Mouse (Mus musculus): ENCODE results near the gene Hint2.

Gene Hint2

DNA sequence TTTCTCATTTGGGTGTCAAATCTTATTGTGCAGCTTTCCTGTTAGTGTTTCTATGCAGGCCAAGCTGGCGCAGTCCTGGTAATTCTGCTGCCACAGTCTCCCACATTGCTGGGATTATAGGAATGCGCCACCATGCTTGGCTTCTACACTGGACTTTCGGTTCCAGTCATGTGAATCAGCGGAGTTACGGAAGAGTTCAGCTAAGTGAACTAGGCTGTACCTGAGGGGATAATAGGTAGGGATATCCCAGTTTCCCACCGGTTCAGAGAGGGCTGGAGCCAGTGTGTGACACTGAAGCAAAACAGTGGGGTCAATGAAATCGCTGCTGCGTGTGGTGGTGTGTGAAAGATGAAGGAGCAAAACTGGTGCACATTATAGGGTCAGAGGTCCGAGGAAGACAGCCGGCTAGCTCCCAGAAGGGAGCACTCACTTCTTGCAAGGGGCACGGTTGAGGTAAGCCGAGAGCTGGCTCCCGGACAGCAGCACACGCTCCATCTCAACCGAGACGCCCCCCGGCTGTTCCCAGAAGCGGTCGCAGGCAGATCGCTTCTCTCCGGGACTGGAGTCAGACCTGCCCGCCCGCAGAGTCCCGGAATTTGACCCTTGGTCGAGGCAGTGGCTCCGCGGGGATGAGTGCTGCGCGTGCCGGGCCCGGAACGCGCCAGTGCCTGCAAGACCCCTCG is 469 bp downstream of the Hint2 start:
- in situ Hi-C loops (cut with MboI, MseI) = loop anchor here (5.0 to 10.0 kb wide), 2 partner anchors 78 to 231 kb away; partner anchors contain the start of genes Fam166b, Gba2 and Rgp1

DNA sequence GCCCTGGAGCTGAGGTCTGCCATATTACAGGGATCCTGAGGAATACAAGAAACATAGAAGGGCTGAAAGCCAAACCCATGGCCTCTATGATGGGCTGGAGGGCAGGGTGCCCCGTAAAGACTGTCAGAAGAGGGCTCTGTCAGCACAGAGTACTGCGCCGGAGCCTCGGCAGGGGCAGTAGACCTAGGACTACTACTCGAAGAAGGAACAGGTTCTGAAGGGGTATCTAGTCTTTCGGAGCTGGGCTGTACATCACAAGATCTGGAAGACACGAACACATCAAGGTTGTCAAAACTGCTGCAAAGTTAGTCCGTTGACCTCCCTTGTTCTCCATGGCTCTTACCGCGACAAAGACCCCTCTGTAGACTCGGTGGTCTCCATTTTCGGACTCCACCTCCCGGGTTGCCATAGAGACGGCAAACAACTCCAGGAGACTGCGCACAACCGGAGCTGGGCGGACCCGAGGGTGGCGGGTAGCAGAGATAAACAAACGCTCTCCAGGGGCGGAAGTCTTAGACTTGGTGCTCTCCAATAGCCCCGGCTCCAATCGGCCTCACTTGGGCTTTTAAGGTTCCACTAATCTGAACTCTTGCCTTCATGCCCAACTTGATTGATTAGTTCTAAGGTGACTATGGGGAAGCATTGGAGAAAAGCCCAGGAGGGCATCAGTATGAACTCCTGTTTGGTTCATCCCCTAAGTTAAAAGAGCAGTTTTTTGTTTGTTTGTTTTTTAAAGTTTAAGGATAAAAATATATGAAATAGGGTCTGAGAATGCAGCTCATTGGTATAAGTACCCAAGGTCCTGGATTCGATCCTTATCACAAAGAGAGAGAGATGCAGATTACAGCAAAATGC is 2.9 kb downstream of the Hint2 start, which contains the start of gene Spag8:
Spag8 (minus strand) TSS at position 434 of the 855 bp plus-strand sequence.
- in situ Hi-C loops (cut with MboI, MseI) = loop anchor here (10.0 kb wide), 1 partner anchor 229 kb away; the partner anchor contains the start of gene Fam166b

GRCm38 (mm10) chr4:43652726-43653125 is 3.5 kb downstream of the Hint2 start:
- in situ Hi-C loops (cut with MboI, MseI) = loop anchor here (10.0 kb wide), 1 partner anchor 228 kb away; the partner anchor contains the start of gene Fam166b

- in situ Hi-C loops (cut with MboI, MseI) = loop anchor here (10.0 kb wide), 1 partner anchor 225 kb away; the partner anchor contains the start of gene Fam166b
Observed at GRCm38 (mm10) chr4:43649783-43650182, 6.5 kb downstream of the Hint2 start.

DNA sequence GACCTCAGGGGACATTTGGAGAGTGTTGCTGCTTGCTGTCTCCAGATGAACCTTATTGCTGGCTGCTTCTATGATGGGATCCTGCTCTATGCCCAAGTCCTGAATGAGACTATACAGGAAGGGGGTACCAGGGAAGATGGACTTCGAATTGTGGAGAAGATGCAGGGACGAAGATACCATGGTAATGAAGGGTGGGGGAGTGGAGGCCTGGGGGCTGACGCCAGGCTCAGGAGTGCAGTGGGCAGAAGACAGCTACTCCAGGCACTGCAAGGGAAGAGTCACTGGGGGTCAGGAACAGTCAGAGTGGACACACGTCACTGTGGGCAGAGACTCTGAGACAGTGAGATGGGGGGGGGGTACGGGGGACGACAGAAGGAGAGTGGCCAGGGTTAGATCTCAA is 15.8 kb downstream of the Hint2 start:
- in situ Hi-C loops (cut with MboI, MseI) = no loop called here

DNA sequence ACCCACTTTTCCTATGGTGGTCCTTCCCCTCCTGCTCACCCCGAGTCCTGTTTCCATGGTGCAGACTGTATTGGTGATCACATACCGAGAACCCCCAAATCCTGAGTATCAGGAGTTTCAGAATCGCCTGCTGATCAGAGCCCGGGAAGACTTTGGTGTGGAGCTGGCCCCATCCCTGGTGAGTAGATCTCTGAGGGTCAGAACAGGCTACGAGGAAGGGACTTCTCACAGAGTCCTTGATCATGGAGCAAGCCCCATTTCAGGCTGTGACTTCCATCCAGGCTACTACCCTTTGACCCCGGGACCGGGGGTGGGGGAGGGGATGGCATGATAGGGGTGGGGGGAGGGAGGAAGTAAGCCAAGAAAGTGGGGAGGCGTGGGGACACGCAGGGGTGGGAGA is 16.2 kb downstream of the Hint2 start:
- in situ Hi-C loops (cut with MboI, MseI) = no loop called here

- in situ Hi-C loops (cut with MboI, MseI) = loop anchor here (5.0 kb wide), 1 partner anchor 81 kb away; no protein-coding TSS in a partner anchor
Observed at GRCm38 (mm10) chr4:43636751-43637150, 19.5 kb downstream of the Hint2 start.

- in situ Hi-C loops (cut with MboI, MseI) = loop anchor here (5.0 kb wide), 1 partner anchor 83 kb away; no protein-coding TSS in a partner anchor
Observed at GRCm38 (mm10) chr4:43634621-43635374, 21.5 kb downstream of the Hint2 start.

DNA sequence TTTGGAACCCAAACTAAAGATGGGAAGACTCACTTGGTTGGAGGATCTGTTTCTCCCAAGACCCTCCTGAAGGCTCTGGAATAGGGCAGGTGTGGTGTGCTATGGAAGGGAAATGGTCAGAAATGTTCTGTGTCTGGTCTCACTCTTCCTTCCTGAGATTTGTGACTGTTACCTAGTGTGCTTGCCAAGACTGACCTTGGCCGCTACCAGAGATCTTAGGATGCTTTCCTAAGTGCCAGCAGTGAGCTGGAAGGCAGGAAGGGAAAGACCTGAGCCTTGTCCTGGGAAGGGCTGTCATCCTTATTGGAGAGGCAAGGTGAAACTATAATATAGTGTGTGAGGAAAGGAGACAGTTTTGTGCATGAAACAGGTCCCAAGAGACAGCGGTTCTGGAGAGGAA is 22.5 kb downstream of the Hint2 start:
- in situ Hi-C loops (cut with MboI, MseI) = no loop called here

- in situ Hi-C loops (cut with MboI, MseI) = no loop called here
Observed at GRCm38 (mm10) chr4:43633296-43633695, 23.0 kb downstream of the Hint2 start.

- in situ Hi-C loops (cut with MboI, MseI) = no loop called here
Observed at GRCm38 (mm10) chr4:43631956-43632920, 24.0 kb downstream of the Hint2 start.

DNA sequence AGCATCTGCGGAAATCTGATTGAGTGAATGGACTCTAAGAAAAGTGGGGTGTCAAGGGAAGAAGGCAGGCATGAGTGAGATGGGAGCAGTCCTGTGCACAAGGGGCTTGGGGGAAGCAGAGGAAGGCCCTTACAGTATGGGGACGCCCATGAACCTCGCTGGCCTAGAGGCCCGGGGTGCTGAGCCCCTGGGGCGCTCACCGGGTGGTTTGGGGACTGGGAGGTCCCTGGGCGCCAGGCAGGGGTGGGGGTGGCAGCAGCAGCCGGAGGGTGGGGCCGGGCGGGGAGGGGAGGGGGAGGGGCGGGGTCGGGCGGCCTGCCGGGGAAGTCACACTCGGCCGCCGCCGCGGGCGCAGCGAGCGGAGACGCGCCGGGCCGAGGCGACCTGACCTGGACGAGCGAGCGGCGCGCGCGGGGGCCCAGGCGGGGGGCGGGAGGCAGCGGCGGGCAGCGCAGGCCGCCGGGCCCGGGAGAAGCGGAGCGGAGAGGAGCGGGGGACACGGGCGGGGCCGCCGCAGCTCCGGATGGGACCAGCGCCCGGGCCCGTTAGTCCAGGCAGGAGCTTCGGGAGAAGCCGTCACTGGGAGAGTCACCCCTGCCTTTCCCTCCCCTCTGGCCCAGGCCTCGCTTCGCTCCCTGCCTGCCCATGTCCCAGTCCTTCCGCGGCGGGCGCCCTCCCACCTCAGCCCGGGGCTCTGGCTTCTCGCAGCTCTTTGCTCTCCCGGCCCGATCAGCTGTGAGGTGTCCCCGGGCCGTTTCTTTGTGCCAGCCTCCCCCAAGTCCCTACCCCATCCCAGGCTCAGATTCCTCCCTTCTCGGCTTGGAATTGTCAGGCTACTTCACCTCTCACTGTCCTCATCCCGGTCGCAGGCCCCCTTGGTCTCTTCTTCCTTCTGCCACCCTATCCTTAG is 25.0 kb downstream of the Hint2 start, which contains the start of gene Npr2:
Npr2 (plus strand) TSS at position 890 of the 910 bp plus-strand sequence.
- in situ Hi-C loops (cut with MboI, MseI) = no loop called here

DNA sequence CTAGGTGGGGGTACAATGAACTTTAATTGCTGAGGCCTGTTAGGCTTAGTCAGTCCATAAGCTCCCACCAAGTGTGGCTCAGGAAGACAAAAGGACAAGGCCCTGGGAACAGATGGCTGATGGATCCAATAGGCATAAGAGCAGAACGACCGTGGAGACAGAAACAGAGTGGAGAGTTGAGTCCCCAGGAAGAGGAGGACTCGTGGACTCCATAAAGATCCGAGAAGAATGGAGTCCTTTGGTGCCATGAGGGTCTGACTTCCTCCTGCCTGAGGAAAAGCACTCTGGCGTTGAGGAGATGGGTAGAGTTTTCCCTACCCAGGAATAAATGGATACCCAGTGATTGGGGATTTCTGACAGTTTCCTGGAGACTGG is 25.6 kb downstream of the Hint2 start:
- in situ Hi-C loops (cut with MboI, MseI) = no loop called here

DNA sequence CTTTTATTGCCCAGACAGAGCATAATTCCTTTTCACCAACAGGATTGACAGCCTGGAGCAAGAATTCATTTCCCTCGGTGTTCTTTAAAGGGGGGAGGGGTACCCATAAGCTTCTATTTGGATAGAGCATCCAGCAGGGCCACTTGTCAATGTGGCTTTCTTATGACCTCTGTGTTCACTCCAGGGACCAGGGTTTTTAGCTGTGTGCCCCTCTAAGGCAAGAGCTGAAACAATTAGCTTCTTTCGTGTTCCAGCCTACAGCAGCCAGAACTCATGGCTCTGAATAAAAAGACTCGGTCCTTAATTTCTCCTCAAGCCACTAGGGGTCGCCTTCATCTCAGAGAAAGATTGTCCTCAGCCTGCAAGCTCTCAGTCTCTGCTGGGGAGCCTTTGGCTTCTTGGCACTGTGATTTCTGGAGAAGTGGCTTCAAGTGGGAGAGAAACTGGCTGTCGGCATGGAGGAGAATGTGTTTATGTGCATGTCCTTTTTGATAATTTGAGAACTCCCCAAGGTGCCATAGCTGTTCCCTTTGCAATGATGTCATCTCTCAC is 26.2 kb downstream of the Hint2 start:
- in situ Hi-C loops (cut with MboI, MseI) = no loop called here

DNA sequence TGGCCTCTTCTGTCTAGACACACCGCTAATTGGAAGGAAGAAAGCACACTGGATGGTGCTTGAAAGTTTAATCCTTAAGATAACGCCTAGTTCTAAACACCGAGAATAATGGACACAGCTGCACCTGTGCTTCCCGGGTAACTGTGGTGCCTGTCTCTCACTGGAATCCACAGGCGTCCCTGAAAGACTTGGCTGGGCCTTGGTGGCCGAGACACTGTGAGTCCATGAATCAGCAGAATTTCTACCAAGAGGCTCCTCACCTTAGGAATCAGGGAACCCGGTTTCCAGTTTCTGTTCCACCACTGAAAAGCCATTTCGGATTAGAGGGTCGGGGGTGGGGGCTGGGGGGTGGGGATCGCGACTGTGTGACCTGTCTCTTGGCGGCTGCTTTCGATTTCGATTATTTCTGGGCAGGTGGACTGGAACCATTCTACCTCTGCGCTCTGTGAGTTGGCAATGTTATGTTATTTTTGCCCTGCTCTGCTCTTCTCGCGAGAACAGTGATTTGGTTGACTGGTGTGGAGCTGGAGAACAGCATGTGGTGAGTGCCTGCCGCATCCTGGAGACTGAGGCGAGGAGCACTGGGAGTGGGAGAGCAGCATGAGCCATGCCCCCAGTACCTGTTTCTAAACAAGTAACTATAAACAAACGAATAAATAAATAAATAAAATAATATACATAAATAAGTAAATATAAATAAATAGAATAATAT is 27.0 kb downstream of the Hint2 start:
- in situ Hi-C loops (cut with MboI, MseI) = no loop called here

DNA sequence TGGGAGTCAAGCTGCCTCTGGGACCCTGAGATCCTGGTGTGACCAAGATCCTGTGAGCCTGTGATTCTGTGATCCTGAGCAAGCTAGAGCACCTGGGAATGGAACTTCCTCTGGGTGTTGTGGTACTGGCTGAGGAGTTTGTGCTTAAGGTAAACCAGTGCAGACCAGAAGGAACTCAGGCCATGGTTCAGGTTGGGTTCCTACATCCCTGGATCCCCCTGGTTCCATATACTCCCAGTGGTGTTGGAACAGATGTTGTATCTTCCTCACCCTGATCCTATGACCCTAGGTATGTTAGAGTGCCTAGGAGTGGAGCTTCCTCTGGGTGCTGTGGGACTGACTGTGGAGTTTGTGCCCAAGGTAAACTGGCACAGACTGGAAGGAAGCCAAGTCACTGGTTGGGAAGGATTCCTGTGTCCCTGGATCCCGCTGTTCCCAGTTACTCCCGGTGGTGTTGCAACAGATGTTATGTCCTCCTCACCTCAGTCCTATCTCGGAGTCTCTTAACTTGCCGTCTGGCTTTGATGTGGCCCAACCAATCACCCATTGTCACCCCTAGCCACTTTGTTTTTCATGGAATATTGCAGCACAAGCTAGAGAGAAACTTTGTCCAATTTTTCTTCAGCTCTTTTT is 36.0 kb downstream of the Hint2 start:
- in situ Hi-C loops (cut with MboI, MseI) = no loop called here

- in situ Hi-C loops (cut with MboI, MseI) = no loop called here
Observed at GRCm38 (mm10) chr4:43613060-43613730, 43.1 kb downstream of the Hint2 start.

Measured in regulatory T cell (primary cell).